Mouse (Mus musculus) ES-Bruce4 (cell line): ENCODE measurements at regions not wholly inside any gene's neighbourhood (a gene's known extent, or its start where the extent isn't known, plus 50 kb on each side); places are given as distances from the start of the nearest gene placed in this dataset.

Source experiments
- CTCF ChIP-seq: IDR thresholded peaks from one replicate; pipeline ENCODE4 v1.8.1; 2011; ENCODE audit warnings: low read depth, low read length
- EP300 ChIP-seq: IDR thresholded peaks from 2 replicates; pipeline ENCODE4 v1.6.1; 2011; ENCODE audit warnings: low read depth, low read length; ENCODE audit not compliant: insufficient read depth

GRCm38 (mm10) chr10:120576148-120576547, 99.9 kb upstream of the Hmga2 start:
- TF ChIP-seq CTCF (no peak), EP300 (no peak)
